Mouse (Mus musculus) gastrocnemius, postnatal 10 days (tissue): ENCODE results near the gene Apbb1. TPM values are rescaled to one million over a fixed set of nuclear protein-coding genes. Genes with fewer than 3 reads are reported as not detected.

Experiments used
- DNase-seq: peaks from one replicate; pipeline ENCODE4 v3.0.0; 2021; ENCODE audit warnings: mixed read lengths
- total RNA-seq, 2 experiments: library from RNA; stranded (reverse); gene quantifications; 2 replicates each; pipeline ENCODE4 v1.2.3; 2021

Apbb1 gene
- total RNA-seq, 2 experiments from 2014 or later, result 10.6 to 13.0 TPM

GRCm38 (mm10) chr7:105572949-105573348 is 8.5 kb downstream of the Apbb1 start:
- no peak for DNase-seq

- DNase-seq, result no peak
These were observed 10.7 kb downstream of the Apbb1 start for GRCm38 (mm10) chr7:105570756-105571155.

- no peak for DNase-seq
These were observed 11.6 kb downstream of the Apbb1 start for GRCm38 (mm10) chr7:105569512-105570496.

- no peak for DNase-seq
These were observed 12.4 kb downstream of the Apbb1 start for GRCm38 (mm10) chr7:105568988-105569471.

GRCm38 (mm10) chr7:105568583-105568982 is 12.9 kb downstream of the Apbb1 start:
- DNase-seq, result no peak

- DNase-seq, result no peak
These were observed 16.2 kb downstream of the Apbb1 start for GRCm38 (mm10) chr7:105565071-105565836.

GRCm38 (mm10) chr7:105563367-105563766 is 18.1 kb downstream of the Apbb1 start:
- DNase-seq, result no peak

- no peak for DNase-seq
These were observed 19.1 kb downstream of the Apbb1 start for GRCm38 (mm10) chr7:105562317-105562716.

- DNase-seq, result no peak
These were observed 22.4 kb downstream of the Apbb1 start for GRCm38 (mm10) chr7:105559016-105559415.

- no peak for DNase-seq
These were observed 23.8 kb downstream of the Apbb1 start for GRCm38 (mm10) chr7:105557671-105558070.

GRCm38 (mm10) chr7:105556406-105556805 is 25.0 kb downstream of the Apbb1 start:
- no peak for DNase-seq

GRCm38 (mm10) chr7:105555571-105555970 is 25.9 kb downstream of the Apbb1 start:
- no peak for DNase-seq

- peak; percentile 82 for DNase-seq
These were observed 27.1 kb downstream of the Apbb1 start, which contains the start of gene Smpd1 for GRCm38 (mm10) chr7:105554212-105554942. TSS of gene Smpd1 (plus strand) at chr7:105554360.

GRCm38 (mm10) chr7:105553456-105554211 is 27.8 kb downstream of the Apbb1 start:
- no peak for DNase-seq

GRCm38 (mm10) chr7:105549035-105549434 is 32.4 kb downstream of the Apbb1 start:
- DNase-seq, result no peak

GRCm38 (mm10) chr7:105547970-105548369 is 33.5 kb downstream of the Apbb1 start:
- no peak for DNase-seq

- no peak for DNase-seq
These were observed 35.5 kb downstream of the Apbb1 start for GRCm38 (mm10) chr7:105545986-105546385.

GRCm38 (mm10) chr7:105534162-105534561 is 47.3 kb downstream of the Apbb1 start:
- no peak for DNase-seq

- DNase-seq, result no peak
These were observed 53.4 kb downstream of the Apbb1 start for GRCm38 (mm10) chr7:105528094-105528493.

- no peak for DNase-seq
These were observed 54.0 kb downstream of the Apbb1 start for GRCm38 (mm10) chr7:105527306-105527937.

GRCm38 (mm10) chr7:105524222-105524621 is 57.2 kb downstream of the Apbb1 start:
- no peak for DNase-seq
